Mouse (Mus musculus) forebrain, embryonic 16.5 days (tissue): ENCODE data around the gene Usp20. TPM values are rescaled to one million over a fixed set of nuclear protein-coding genes. Genes with fewer than 3 reads are reported as not detected.

ENCODE experiments used
- ATAC-seq: fragments of 200-750 bp; cut with Nextera tagmentation; 2 replicates; pipeline ENCODE4 v1.8.0; 2017; ENCODE audit warnings: mild to moderate bottlenecking, moderate library complexity
- H3K27ac ChIP-seq: fragments of 300-500 bp; sonication (generic); 2 replicates; pipeline ENCODE4 v1.5.1; 2014; ENCODE audit warnings: low read length, control low read depth
- H3K27me3 ChIP-seq: fragments of 300-500 bp; sonication (generic); replicated peaks from 2 replicates; pipeline ENCODE4 v1.6.1; 2014; ENCODE audit warnings: low read length; ENCODE audit not compliant: control insufficient read depth, insufficient read depth
- H3K36me3 ChIP-seq: fragments of 300-500 bp; sonication (generic); 2 replicates; pipeline ENCODE4 v1.6.1; 2014; ENCODE audit not compliant: control insufficient read depth, insufficient read depth
- H3K4me1 ChIP-seq: fragments of 300-500 bp; sonication (generic); replicated peaks from 2 replicates; pipeline ENCODE4 v1.6.1; 2014; ENCODE audit warnings: low read length; ENCODE audit not compliant: control insufficient read depth, insufficient read depth
- H3K4me2 ChIP-seq: fragments of 300-500 bp; sonication (generic); 2 replicates; pipeline ENCODE4 v1.6.1; 2014; ENCODE audit warnings: mild to moderate bottlenecking, low read length, control low read depth
- H3K4me3 ChIP-seq: fragments of 300-500 bp; sonication (generic); replicated peaks from 2 replicates; pipeline ENCODE4 v1.5.1; 2014; ENCODE audit warnings: mild to moderate bottlenecking, low read length, control low read depth
- H3K9ac ChIP-seq: fragments of 300-500 bp; sonication (generic); replicated peaks from 2 replicates; pipeline ENCODE4 v1.6.1; 2014; ENCODE audit warnings: low read depth, low read length, control low read depth
- H3K9me3 ChIP-seq: fragments of 300-500 bp; sonication (generic); 2 replicates; pipeline ENCODE4 v1.6.1; 2016; ENCODE audit warnings: low read length; ENCODE audit not compliant: control insufficient read depth
- WGBS: fragments of 180-500 bp; shearing (Covaris S2); extraction: QIAGEN DNeasy Blood & Tissue Kit; methylation state at CpG from one replicate; pipeline ENCODE4 v1.1.7; 2014; 5-methylcytosine and 5-hydroxymethylcytosine counted together
- polyA plus RNA-seq: library from polyadenylated mRNA; unstranded; fragments of >200 nt; fragmentation: Nextera tagmentation; extraction: Ambion mirVana; gene quantifications from 2 replicates; pipeline ENCODE4 v1.2.1, GENCODE M21; 2015

The Usp20 gene
- polyA plus RNA-seq, 1 experiment from 2014 or later, result 48.8 TPM

DNA sequence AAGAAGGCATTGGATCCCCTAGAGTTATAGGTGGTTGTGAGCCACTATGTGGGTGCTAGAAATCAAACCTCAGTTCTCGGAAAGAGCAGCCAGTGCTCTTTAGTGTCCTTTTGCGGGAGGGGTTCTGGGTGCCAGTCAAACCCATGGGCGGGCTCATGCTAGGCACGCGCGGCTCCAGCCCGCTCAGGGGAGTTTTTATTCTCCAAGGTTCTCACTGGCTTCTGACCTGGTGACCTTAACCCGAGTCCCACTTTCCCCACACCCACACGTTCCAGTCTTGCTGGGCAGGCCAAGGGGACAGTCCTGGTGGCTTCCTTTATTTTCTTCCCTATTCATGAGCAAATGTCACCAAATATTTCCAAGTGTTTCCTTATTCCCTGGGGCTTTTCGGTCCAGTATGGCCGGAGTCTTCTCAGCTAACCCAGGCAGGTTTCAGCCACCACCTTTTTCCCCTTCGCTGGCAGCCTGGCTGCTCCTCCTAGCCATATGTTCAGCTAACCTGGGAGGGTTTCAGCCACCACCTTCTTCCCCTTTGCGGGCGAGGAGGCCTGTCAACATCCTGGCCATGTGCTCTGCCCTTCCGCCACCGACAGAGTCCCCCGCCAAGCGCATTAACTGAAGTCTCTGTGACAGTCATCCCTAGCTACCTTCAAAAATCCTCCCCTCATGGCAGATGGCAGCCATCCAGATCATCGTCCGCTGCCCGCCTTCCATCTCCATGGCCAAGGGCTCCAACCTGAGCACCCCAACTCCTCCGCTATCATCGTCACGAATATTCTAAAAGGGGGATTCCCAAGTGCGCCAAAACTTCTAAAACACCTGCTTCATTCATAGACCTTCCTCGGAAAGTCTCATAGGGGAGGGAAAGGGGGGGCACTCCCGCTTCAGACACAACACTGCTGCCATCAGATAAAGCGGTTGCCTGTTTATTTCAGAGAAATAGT lies 79.0 kb downstream of the Usp20 start:
- Histone ChIP-seq H3K27me3 (no peaks in the 10 kb centered on the region), H3K9me3 (no peaks in the 10 kb centered on the region), H3K4me3 (no peak overlapping the region), H3K27ac (no peak overlapping the region), H3K4me1 (peaks cover 9% of the 10 kb centered on the region; the same call in 1 of the 2 replicates), H3K36me3 (peaks cover 4% of the 10 kb centered on the region; the same call in 1 of the 2 replicates), H3K4me2 (no peak overlapping the region), H3K9ac (no peak overlapping the region)
- 86% methylated on average over 28 of the region's 28 CpGs for whole genome bisulfite sequencing
- no peak for ATAC-seq

- Histone ChIP-seq H3K27ac (no peak overlapping the region), H3K4me2 (no peak overlapping the region), H3K4me3 (no peak overlapping the region), H3K9ac (no peak overlapping the region), H3K36me3 (no peaks in the 10 kb centered on the region), H3K27me3 (no peaks in the 10 kb centered on the region), H3K9me3 (no peaks in the 10 kb centered on the region), H3K4me1 (peaks cover 16% of the 10 kb centered on the region)
- 94% methylated on average over 10 of the region's 10 CpGs for WGBS
- no peak for ATAC-seq
These were observed 80.0 kb downstream of the Usp20 start for GRCm38 (mm10) chr2:31061868-31062628.

DNA sequence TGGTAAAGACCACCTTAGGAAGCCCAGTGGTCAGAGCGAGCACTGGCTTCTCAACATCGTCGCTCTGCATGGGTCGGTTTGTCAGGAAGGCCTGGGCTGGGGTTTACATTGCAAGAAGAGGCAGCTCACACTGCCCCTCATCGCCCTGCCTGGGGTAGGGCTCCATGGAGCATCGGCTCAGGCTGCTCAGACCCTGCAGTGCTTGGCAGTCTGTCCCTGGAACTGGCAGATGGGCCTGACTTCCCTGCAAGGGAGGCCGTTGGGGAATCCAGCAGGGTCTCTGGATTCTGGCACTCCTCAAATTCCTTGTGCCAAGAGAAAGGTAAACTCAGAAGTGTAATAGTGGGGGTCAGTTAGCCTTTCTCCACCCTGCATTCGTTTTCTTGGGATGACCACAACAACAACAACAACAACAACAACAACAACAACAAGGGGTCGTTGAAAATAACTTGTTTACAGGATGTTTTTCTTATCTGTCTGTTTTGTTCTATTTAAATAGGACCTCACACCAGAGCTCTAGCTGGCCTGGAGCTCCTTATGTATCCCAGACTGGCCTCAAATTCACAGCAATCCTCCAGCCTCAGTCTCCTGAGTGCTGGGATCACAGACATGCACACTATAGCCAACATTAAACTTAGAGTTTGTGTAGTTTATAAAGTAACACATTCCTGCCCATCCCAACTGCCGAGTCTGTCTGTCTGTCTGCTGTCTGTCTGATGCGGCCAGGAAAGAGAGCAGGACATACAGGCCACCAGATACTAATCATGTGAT lies 84.1 kb downstream of the Usp20 start:
- no peak overlapping the region for H3K4me3 ChIP-seq
- no peak overlapping the region for H3K4me2 ChIP-seq
- no peaks in the 10 kb centered on the region for H3K36me3 ChIP-seq
- H3K27me3 ChIP-seq, result no peaks in the 10 kb centered on the region
- H3K27ac ChIP-seq, result peak overlapping the region; percentile 3; the same call in 1 of the 2 replicates
- H3K9me3 ChIP-seq, result no peaks in the 10 kb centered on the region
- 73% methylated on average over 11 of the region's 11 CpGs for WGBS
- H3K4me1 ChIP-seq, result peaks cover 19% of the 10 kb centered on the region
- H3K9ac ChIP-seq, result no peak overlapping the region
- 0 out of 2 replicates have a peak, but pooled peaks have one; percentile 40 for ATAC-seq

DNA sequence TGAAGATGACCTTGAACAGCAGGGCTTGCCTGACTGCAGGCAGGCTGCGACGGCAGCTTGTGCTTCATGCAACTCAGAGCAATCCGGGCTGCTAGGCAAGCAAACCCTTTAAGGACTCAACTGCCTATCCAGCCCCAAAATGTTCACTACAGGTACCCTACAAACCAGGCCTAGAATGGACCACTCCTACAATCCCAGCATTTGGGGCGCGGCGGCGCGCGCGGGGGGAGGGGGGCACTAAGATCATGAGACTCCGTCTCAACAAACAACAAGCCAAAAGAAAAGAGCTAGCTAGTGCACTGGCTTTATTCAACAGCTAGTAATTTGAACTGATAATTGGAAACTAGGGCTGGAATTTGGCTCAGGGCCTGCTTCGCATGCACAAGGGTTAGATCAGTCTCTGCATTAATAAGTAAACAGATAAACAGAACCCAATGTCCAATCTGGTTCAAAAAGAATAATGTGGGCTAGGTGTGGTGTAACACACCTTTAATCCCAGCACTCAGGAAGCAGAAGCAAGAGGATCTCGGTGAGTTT lies 85.0 kb downstream of the Usp20 start:
- Histone ChIP-seq H3K27ac (peak overlapping the region; percentile 30; the same call in 1 of the 2 replicates), H3K9ac (no peak overlapping the region)

GRCm38 (mm10) chr2:31067696-31068245 lies 85.7 kb downstream of the Usp20 start:
- no peak overlapping the region for H3K9ac ChIP-seq
- ATAC-seq, result peak; percentile 39; the same call in 1 of the 2 replicates
- H3K4me2 ChIP-seq, result no peak overlapping the region
- WGBS, result 45% methylated on average over 7 of the region's 7 CpGs
- H3K36me3 ChIP-seq, result no peaks in the 10 kb centered on the region
- H3K9me3 ChIP-seq, result no peaks in the 10 kb centered on the region
- H3K27me3 ChIP-seq, result no peaks in the 10 kb centered on the region
- peak overlapping the region; percentile 71 for H3K27ac ChIP-seq
- peaks cover 19% of the 10 kb centered on the region for H3K4me1 ChIP-seq
- no peak overlapping the region for H3K4me3 ChIP-seq

More for the DNA sequence above, 85.0 kb downstream of the Usp20 start:
- Histone ChIP-seq H3K9me3 (no peaks in the 10 kb centered on the region), H3K27me3 (no peaks in the 10 kb centered on the region), H3K36me3 (no peaks in the 10 kb centered on the region), H3K4me3 (no peak overlapping the region), H3K4me2 (no peak overlapping the region), H3K4me1 (peaks cover 19% of the 10 kb centered on the region)
- ATAC-seq, result no peak
- WGBS, result 51% methylated on average over 13 of the region's 13 CpGs

- Histone ChIP-seq H3K4me2 (no peak overlapping the region), H3K9ac (no peak overlapping the region), H3K4me3 (no peak overlapping the region), H3K4me1 (peaks cover 19% of the 10 kb centered on the region), H3K9me3 (no peaks in the 10 kb centered on the region), H3K27ac (peak overlapping the region; percentile 71), H3K36me3 (no peaks in the 10 kb centered on the region), H3K27me3 (no peaks in the 10 kb centered on the region)
- peak; percentile 85 for ATAC-seq
- 4% methylated on average over 13 of the region's 13 CpGs for WGBS
These were observed 86.4 kb downstream of the Usp20 start for GRCm38 (mm10) chr2:31068246-31069113.

GRCm38 (mm10) chr2:31069114-31069445 lies 87.0 kb downstream of the Usp20 start:
- Histone ChIP-seq H3K36me3 (no peaks in the 10 kb centered on the region), H3K27me3 (no peaks in the 10 kb centered on the region), H3K27ac (peak overlapping the region; percentile 47), H3K4me2 (no peak overlapping the region), H3K4me3 (no peak overlapping the region), H3K4me1 (peaks cover 19% of the 10 kb centered on the region), H3K9ac (no peak overlapping the region), H3K9me3 (no peaks in the 10 kb centered on the region)
- no peak for ATAC-seq
- WGBS, result 54% methylated on average over 4 of the region's 4 CpGs

DNA sequence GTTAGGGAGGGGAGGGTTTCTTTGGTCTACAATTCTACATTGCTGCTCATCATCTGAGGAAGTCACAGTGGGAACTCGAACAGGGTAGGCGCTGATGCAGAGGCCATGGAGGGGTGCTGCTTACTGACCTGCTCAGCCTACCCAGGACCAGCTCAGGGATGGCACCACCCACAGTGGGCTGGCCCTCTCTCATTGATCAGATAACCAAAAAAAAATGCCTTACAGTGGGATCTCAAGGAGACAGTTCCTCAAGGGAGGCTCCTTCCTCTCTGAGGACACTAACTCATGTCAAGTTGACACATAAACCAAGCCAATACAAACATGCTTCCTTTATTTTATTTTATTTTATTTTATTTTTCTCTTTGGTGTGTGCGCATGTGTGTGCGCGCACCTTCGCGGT lies 87.4 kb downstream of the Usp20 start:
- H3K27ac ChIP-seq, result no peak overlapping the region

More for the DNA sequence above, 87.4 kb downstream of the Usp20 start:
- ATAC-seq, result no peak
- H3K4me3 ChIP-seq, result no peak overlapping the region
- H3K9me3 ChIP-seq, result no peaks in the 10 kb centered on the region
- H3K4me1 ChIP-seq, result peaks cover 19% of the 10 kb centered on the region
- H3K4me2 ChIP-seq, result no peak overlapping the region
- H3K36me3 ChIP-seq, result no peaks in the 10 kb centered on the region
- H3K27me3 ChIP-seq, result no peaks in the 10 kb centered on the region
- WGBS, result 92% methylated on average over 7 of the region's 7 CpGs
- no peak overlapping the region for H3K9ac ChIP-seq
